Mouse (Mus musculus): ENCODE results near the gene Lpar5. TPM values are rescaled to one million over a fixed set of nuclear protein-coding genes. Genes with fewer than 3 reads are reported as not detected.
"Not testable (repeated sequence)": the region's sequence is repeated elsewhere in the genome, so short reads cannot be mapped to it uniquely, and the experiment has no call there.

Lpar5 gene
- polyA plus RNA-seq, 1 experiment, result not detected

DNA sequence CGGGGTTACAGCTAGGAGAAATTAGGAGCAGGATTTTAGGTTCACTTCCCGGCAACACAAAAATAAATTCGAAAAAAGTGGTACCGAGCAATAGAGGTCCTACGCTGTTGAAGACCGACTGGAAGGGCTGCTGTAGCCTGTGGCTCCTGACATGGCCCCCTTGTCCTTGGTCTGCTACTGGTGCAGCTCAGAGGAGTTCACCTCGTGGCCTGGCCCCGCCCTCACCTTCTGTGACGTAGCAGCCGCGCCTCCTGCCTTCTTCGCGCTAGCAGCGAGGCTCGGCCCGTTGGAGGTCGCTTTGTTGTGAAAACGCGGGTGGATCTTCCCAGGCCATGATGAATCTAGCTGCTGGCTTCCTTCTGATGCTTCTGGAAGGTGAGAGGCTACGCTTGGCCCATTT lies 18.0 kb upstream of the Lpar5 start, which contains the start of gene Acrbp:
Gene Acrbp (plus strand): TSS at position 12 of the 400 bp plus-strand sequence.
- TF ChIP-seq CTCF (IDR thresholded peaks at IDR 0.05; ENCODE audit: borderline replicate concordance, insufficient read depth, low read length) (no peak), POLR2A (IDR thresholded peaks at IDR 0.05; ENCODE audit: low read depth, low read length) (no peak)
- Histone ChIP-seq H3K27ac (ENCODE audit: insufficient read depth, low read length) (no peak within 1 kb of the TSS), H3K4me3 (ENCODE audit: insufficient read depth, low read length) (no peak within 1 kb of the TSS)

DNA sequence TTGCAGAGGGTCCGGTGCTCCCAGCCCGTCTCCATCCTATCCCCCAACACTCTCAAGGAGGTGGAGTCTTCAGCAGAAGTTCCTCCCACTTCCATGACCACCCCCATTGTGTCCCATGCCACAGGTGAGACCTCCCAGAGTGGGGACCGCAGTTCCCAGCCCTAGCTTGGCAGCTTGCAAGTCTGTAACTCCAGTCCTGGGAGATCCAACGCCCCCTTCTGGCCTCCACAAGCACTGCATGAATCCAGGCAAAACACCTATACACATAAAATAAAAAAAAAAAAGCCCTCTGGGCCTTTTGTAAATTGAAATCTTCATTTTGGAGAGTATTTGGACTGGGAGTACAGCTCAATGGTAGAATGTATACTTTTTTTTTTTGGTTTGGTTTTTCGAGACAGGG lies 16.5 kb upstream of the Lpar5 start:
- Histone ChIP-seq H3K4me1 (ENCODE audit: control insufficient read depth, insufficient read depth, low read length) (no peaks in the 10 kb centered on the region), H3K4me3 (ENCODE audit: insufficient read depth, low read length) (no peak overlapping the region), H3K27ac (ENCODE audit: insufficient read depth, low read length) (no peak overlapping the region)
- TF ChIP-seq POLR2A (IDR thresholded peaks at IDR 0.05; ENCODE audit: low read depth, low read length) (no peak), CTCF (IDR thresholded peaks at IDR 0.05; ENCODE audit: borderline replicate concordance, insufficient read depth, low read length) (no peak)

More for the DNA sequence above, 18.0 kb upstream of the Lpar5 start, which contains the start of gene Acrbp:
- H3K4me1 ChIP-seq (ENCODE audit: control insufficient read depth, insufficient read depth, low read length), result no peaks in the 10 kb centered on the region

DNA sequence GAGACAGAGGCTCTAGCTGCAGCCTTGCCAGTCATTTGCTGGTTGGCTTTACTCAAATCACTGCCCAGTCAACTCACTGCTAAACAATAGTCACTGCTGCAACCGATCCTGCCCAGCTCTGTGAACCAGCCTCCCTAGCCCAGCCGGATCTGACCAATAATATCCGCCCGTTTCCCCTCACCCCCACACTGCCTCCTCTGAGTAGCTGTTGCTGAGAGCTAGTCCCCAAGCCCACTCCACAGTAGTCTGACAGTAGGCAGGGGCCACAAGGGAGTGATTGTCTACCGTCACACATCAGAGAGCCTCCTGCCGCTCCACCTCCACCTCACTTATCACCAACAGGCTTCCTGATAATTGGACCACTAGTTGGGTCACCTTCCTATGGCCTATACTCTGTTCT lies 6.2 kb upstream of the Lpar5 start:
- TF ChIP-seq POLR2A (IDR thresholded peaks at IDR 0.05; ENCODE audit: low read depth, low read length) (no peak), CTCF (IDR thresholded peaks at IDR 0.05; ENCODE audit: borderline replicate concordance, insufficient read depth, low read length) (no peak)
- H3K4me3 ChIP-seq (ENCODE audit: insufficient read depth, low read length), result no peak overlapping the region
- no peaks in the 10 kb centered on the region for H3K4me1 ChIP-seq (ENCODE audit: control insufficient read depth, insufficient read depth, low read length)
- no peak overlapping the region for H3K27ac ChIP-seq (ENCODE audit: insufficient read depth, low read length)

DNA sequence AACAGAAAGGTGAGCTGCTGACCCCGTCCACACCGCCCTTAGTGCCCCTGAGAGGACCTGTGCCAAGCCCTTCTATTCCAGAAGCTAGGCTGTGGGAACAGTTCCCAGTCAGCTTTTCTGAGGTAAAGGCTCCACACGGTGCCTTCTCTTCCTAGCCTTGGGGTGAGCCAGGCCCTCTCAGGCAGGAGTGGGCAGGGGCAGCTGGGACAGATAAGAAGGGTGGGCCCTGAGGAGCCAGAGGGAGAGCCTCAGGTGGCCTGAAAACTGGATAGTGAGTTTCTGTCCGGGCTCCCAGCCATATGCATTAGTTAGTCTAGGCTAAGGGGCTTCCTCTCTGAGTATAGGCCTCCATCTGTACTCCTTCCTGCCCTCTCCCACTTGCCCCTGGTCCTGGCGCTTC lies 5.2 kb upstream of the Lpar5 start:
- Histone ChIP-seq H3K27ac (ENCODE audit: insufficient read depth, low read length) (no peak overlapping the region), H3K4me3 (ENCODE audit: insufficient read depth, low read length) (no peak overlapping the region), H3K4me1 (ENCODE audit: control insufficient read depth, insufficient read depth, low read length) (no peaks in the 10 kb centered on the region)
- TF ChIP-seq POLR2A (IDR thresholded peaks at IDR 0.05; ENCODE audit: low read depth, low read length), result no peak
- no peak for TF ChIP-seq CTCF (IDR thresholded peaks at IDR 0.05; ENCODE audit: borderline replicate concordance, insufficient read depth, low read length)

DNA sequence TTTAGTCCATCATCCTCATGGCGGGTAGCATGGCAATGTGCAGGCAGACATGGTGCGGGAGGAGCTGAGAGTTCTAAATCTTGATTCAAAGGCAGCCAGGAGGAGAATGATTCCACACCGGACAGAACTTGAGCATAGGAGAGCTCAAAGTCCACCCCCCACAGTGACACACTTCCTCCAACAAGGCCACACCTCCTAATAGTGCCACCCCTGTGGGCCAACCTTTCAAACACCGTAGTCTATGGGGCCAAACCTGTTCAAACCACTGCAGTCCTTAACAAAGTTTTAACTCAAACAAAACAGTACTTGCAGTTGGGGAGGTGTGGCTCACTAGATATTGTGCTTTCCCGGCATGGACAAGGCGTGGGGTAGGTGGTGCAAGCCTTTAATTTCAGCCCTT lies 3.8 kb upstream of the Lpar5 start:
- H3K27ac ChIP-seq (ENCODE audit: insufficient read depth, low read length), result no peak overlapping the region
- TF ChIP-seq CTCF (IDR thresholded peaks at IDR 0.05; ENCODE audit: borderline replicate concordance, insufficient read depth, low read length) (no peak), POLR2A (IDR thresholded peaks at IDR 0.05; ENCODE audit: low read depth, low read length) (no peak)
- no peak overlapping the region for H3K4me3 ChIP-seq (ENCODE audit: insufficient read depth, low read length)
- peaks cover 3% of the 10 kb centered on the region; the same call in 1 of the 2 replicates for H3K4me1 ChIP-seq (ENCODE audit: control insufficient read depth, insufficient read depth, low read length)

DNA sequence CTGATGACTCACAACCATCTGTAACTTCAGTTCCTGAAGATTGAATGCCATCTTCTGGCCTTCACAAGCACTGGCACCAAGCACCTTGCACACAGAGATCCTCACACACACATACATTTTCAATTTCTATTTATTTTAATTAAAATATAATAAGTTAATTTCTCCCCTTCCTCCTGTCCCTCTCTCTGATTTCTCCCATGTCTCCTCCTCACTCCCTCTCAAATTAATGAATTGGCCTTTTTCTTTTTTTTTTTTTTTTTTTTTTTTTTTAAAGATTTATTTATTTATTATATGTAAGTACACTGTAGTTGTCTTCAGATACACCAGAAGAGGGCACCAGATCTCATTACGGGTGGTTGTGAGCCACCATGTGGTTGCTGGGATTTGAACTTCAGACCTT lies 2.5 kb upstream of the Lpar5 start:
- not testable (repeated sequence) for H3K4me1 ChIP-seq (ENCODE audit: control insufficient read depth, insufficient read depth, low read length); H3K4me3 ChIP-seq (ENCODE audit: insufficient read depth, low read length); H3K27ac ChIP-seq (ENCODE audit: insufficient read depth, low read length)

DNA sequence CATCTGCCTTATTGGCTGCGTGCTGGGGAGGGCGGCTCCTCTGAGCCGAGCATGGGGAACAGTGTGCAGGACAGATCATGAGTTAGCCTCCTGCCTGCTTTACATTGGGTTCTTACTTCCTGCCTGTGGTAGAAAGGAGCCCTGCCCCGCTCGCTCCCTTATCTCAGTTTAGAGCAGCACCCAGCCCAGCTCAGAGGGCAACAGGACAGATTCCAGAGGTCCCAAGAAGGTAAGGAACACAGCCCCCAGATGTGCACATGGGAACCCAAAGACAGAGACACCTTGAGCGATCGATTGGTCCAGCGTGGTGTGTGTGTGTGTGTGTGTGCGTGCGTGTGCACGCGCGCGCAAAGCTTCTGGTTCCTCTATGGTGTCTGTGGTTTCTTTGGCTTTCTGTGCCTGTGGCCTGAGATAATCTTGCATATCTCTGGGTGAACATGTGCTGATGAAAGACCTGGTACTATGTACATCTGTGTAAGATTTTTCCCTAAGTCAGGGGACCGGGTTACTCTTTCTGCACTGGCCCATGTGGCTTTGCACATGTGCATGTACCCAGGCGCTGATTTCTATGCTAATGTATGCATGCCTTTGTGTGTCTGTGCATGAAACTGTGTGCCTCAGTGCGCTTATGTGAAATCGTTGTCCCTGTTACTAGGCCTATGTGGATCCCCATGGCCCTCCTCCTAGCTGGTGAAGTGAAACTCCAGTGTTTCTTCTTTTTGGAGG lies 3.6 kb downstream of the Lpar5 start:
- Histone ChIP-seq H3K27ac (ENCODE audit: insufficient read depth, low read length) (no peak overlapping the region), H3K4me3 (ENCODE audit: insufficient read depth, low read length) (no peak overlapping the region), H3K4me1 (ENCODE audit: control insufficient read depth, insufficient read depth, low read length) (peaks cover 5% of the 10 kb centered on the region; the same call in 1 of the 2 replicates)
- TF ChIP-seq POLR2A (IDR thresholded peaks at IDR 0.05; ENCODE audit: low read depth, low read length) (no peak), CTCF (IDR thresholded peaks at IDR 0.05; ENCODE audit: borderline replicate concordance, insufficient read depth, low read length) (no peak)

DNA sequence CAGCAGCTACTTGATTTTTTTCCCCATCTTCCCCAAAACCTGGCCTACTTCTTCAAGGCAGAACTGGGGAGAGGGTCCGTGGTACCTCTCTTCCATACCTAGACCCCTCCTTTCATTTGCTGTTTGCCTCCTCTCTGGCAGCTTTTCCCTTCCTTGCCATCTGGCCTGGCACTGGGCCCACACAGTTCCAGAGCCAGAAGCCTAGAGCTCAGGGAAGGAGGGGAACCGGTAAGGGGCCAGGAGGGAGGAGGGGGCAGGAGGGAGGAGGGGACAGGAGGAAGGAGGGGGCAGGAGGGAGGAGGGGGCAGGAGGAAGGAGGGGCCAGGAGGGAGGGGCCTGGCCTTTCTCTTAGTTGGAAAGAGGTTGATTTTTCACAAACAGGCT lies 4.2 kb downstream of the Lpar5 start:
- TF ChIP-seq CTCF (IDR thresholded peaks at IDR 0.05; ENCODE audit: borderline replicate concordance, insufficient read depth, low read length), result no peak
- no peak for TF ChIP-seq POLR2A (IDR thresholded peaks at IDR 0.05; ENCODE audit: low read depth, low read length)
- no peak overlapping the region for H3K27ac ChIP-seq (ENCODE audit: insufficient read depth, low read length)
- H3K4me1 ChIP-seq (ENCODE audit: control insufficient read depth, insufficient read depth, low read length), result peaks cover 5% of the 10 kb centered on the region; the same call in 1 of the 2 replicates
- no peak overlapping the region for H3K4me3 ChIP-seq (ENCODE audit: insufficient read depth, low read length)

DNA sequence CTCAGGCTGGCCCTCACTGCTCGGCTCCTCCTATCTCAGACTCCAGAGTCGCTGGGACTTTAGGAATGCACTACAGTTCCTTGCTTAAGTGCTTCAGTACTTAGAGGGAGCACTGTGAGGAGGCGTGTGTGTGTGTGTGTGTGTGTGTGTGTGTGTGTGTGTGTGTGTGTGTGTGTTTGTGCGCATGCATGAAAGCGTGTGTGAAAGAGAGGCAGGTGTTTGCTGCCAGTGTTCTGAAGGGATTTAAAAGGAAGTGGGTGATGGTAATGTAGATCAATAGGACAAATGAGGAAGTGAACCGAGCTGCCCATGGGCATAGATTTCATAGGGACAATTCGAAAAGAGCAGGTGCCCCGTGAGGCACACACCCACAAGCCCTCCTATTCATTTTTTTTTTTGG lies 6.1 kb downstream of the Lpar5 start:
- H3K4me1 ChIP-seq (ENCODE audit: control insufficient read depth, insufficient read depth, low read length), result peaks cover 3% of the 10 kb centered on the region; the same call in 1 of the 2 replicates
- no peak overlapping the region for H3K27ac ChIP-seq (ENCODE audit: insufficient read depth, low read length)
- no peak overlapping the region for H3K4me3 ChIP-seq (ENCODE audit: insufficient read depth, low read length)
- TF ChIP-seq POLR2A (IDR thresholded peaks at IDR 0.05; ENCODE audit: low read depth, low read length) (no peak), CTCF (IDR thresholded peaks at IDR 0.05; ENCODE audit: borderline replicate concordance, insufficient read depth, low read length) (no peak)

DNA sequence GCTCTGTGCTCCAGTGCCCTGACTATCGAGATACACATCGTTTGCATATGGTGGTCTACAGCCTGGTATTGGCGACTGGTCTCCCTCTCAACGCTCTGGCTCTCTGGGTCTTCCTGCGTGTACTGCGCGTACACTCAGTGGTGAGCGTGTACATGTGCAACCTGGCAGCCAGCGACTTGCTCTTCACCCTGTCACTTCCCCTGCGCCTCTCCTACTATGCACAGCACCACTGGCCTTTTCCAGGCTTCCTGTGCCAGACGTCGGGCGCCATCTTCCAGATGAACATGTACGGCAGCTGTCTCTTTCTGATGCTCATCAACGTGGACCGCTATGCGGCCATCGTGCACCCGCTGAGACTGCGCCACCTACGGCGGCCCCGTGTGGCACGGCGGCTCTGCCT lies 13.7 kb downstream of the Lpar5 start:
- no peaks in the 10 kb centered on the region; the same call in 1 of the 2 replicates for H3K4me1 ChIP-seq (ENCODE audit: control insufficient read depth, insufficient read depth, low read length)
- TF ChIP-seq CTCF (IDR thresholded peaks at IDR 0.05; ENCODE audit: borderline replicate concordance, insufficient read depth, low read length) (no peak), POLR2A (IDR thresholded peaks at IDR 0.05; ENCODE audit: low read depth, low read length) (no peak)
- H3K27ac ChIP-seq (ENCODE audit: insufficient read depth, low read length), result no peak overlapping the region
- H3K4me3 ChIP-seq (ENCODE audit: insufficient read depth, low read length), result peak overlapping the region; percentile 7; the same call in 1 of the 2 replicates

Measured in embryonic fibroblast, embryonic 13.5 days (primary cell).